Mouse (Mus musculus): ENCODE data around the gene Cisd1.

- TF ChIP-seq CTCF (IDR thresholded peaks at IDR 0.05; ENCODE audit: extremely low read depth, insufficient read depth, low read length) (no peak), POLR2A (IDR thresholded peaks at IDR 0.05; ENCODE audit: extremely low read depth, insufficient read depth, low read length) (no peak)
Observed at GRCm38 (mm10) chr10:71337733-71338132, 7.0 kb downstream of the Cisd1 start.

Measured in cortical plate, adult 2 months (tissue).